Mouse (Mus musculus) midbrain, embryonic 16.5 days (tissue): ENCODE measurements at regions not wholly inside any gene's neighbourhood (a gene's known extent, or its start where the extent isn't known, plus 50 kb on each side); places are given as distances from the start of the nearest gene placed in this dataset.

Source experiments
- ATAC-seq: fragments of 200-750 bp; cut with Nextera tagmentation; 2 replicates; pipeline ENCODE4 v1.8.0; 2017; ENCODE audit warnings: moderate TSS enrichment
- H3K27ac ChIP-seq: fragments of 300-500 bp; sonication (generic); 2 replicates; pipeline ENCODE4 v1.5.1; 2014; ENCODE audit warnings: mild to moderate bottlenecking, low read length, mixed read lengths
- H3K27me3 ChIP-seq: fragments of 300-500 bp; sonication (generic); 2 replicates; pipeline ENCODE4 v1.6.1; 2014; ENCODE audit warnings: low read depth, low read length, mixed read lengths; ENCODE audit not compliant: control insufficient read depth, insufficient read depth
- H3K36me3 ChIP-seq: fragments of 300-500 bp; sonication (generic); 2 replicates; pipeline ENCODE4 v1.6.1; 2014; ENCODE audit warnings: mild to moderate bottlenecking, low read length, moderate library complexity, mixed read lengths; ENCODE audit not compliant: control insufficient read depth, insufficient read depth
- H3K4me1 ChIP-seq: fragments of 300-500 bp; sonication (generic); 2 replicates; pipeline ENCODE4 v1.6.1; 2014; ENCODE audit warnings: mild to moderate bottlenecking, low read length, mixed read lengths; ENCODE audit not compliant: control insufficient read depth, insufficient read depth
- H3K4me2 ChIP-seq: fragments of 300-500 bp; sonication (generic); 2 replicates; pipeline ENCODE4 v1.6.1; 2014; ENCODE audit warnings: mild to moderate bottlenecking, low read length, mixed read lengths
- H3K4me3 ChIP-seq: fragments of 300-500 bp; sonication (generic); 2 replicates; pipeline ENCODE4 v1.5.1; 2014; ENCODE audit warnings: low read depth, mild to moderate bottlenecking, low read length, moderate library complexity, mixed read lengths
- H3K9ac ChIP-seq: fragments of 300-500 bp; sonication (generic); 2 replicates; pipeline ENCODE4 v1.6.1; 2014; ENCODE audit warnings: low read depth, low read length, mixed read lengths
- H3K9me3 ChIP-seq: fragments of 300-500 bp; sonication (generic); replicated peaks from 2 replicates; pipeline ENCODE4 v1.6.1; 2014; ENCODE audit warnings: mild to moderate bottlenecking, low read length, mixed read lengths; ENCODE audit not compliant: control insufficient read depth, poor library complexity, severe bottlenecking
- WGBS: fragments of 180-500 bp; shearing (Covaris S2); extraction: QIAGEN DNeasy Blood & Tissue Kit; methylation state at CpG from one replicate; pipeline ENCODE4 v1.1.7; 2014; 5-methylcytosine and 5-hydroxymethylcytosine counted together

DNA sequence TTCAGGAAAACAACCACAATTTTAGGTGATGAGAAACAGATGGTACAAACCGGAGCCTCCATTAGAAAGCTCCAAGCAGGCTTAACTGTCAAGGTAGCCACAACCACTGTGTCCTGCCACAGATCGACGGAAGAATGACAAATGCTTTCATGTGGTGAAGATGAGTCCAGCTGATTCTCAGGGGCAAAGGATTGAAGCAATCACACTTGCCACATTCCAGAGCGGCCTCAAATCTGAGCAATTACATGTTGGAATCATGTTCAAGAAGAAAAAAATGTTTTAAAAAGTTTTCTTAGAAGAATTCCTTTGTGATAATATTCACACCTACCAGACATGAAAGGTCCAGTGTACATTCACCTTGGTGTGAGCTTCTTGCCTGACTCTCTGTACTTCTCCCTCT, 57.7 kb upstream of the Far2 start:
- H3K27ac ChIP-seq = no peak overlapping the region
- H3K4me3 ChIP-seq = no peak overlapping the region
- no peak overlapping the region for H3K9ac ChIP-seq
- no peaks in the 10 kb centered on the region for H3K27me3 ChIP-seq
- no peaks in the 10 kb centered on the region for H3K9me3 ChIP-seq
- no peaks in the 10 kb centered on the region for H3K4me1 ChIP-seq
- no peak overlapping the region for H3K4me2 ChIP-seq
- ATAC-seq = no peak
- no peaks in the 10 kb centered on the region for H3K36me3 ChIP-seq
- 84% methylated on average over 4 of the region's 4 CpGs for WGBS
